Mouse (Mus musculus) CH12.LX (cell line): ENCODE results near the gene Psmg3. TPM values are rescaled to one million over a fixed set of nuclear protein-coding genes. Genes with fewer than 3 reads are reported as not detected.

Experiments
- DNase-seq: peaks from one replicate; pipeline ENCODE4 v3.0.0-alpha.2; 2013; ENCODE audit errors: extremely low read depth
- H3K27ac ChIP-seq: 2 replicates; pipeline ENCODE4 v1.5.1; 2012; ENCODE audit warnings: low read depth, mild to moderate bottlenecking, control low read depth, moderate library complexity; ENCODE audit not compliant: insufficient read depth
- H3K27me3 ChIP-seq: replicated peaks from 2 replicates; pipeline ENCODE3; 2012; ENCODE audit warnings: inconsistent platforms
- H3K36me3 ChIP-seq, 2 experiments: replicated peaks in 1 of 2; 2 replicates each; pipeline versions ENCODE3 to v1.6.1; 2012; ENCODE audit warnings: inconsistent platforms in 1 of 2, low read length in 1 of 2, mild to moderate bottlenecking in 1 of 2, mixed read lengths in 1 of 2, moderate library complexity in 1 of 2; ENCODE audit not compliant: control insufficient read depth in 1 of 2, insufficient read depth in 1 of 2
- H3K4me1 ChIP-seq, 2 experiments: 2 replicates each; pipeline ENCODE4 v1.6.1; 2012; ENCODE audit warnings: inconsistent platforms in 1 of 2, moderate library complexity in 1 of 2; ENCODE audit not compliant: insufficient read depth in 2 of 2, control insufficient read depth in 1 of 2
- H3K4me2 ChIP-seq: 2 replicates; pipeline ENCODE4 v1.6.1; 2012; ENCODE audit warnings: low read depth, mild to moderate bottlenecking, control low read depth; ENCODE audit not compliant: poor library complexity, insufficient read depth, severe bottlenecking
- H3K4me3 ChIP-seq, 3 experiments: fragments of 150-350 bp in 1 of 3; sonication (generic) in 1 of 3; replicated peaks in 1 of 3; 2 replicates each; pipeline versions ENCODE3 to v1.5.1; 2011 to 2012; ENCODE audit warnings: low read depth in 2 of 3, low read length in 2 of 3, mild to moderate bottlenecking in 2 of 3, moderate library complexity in 2 of 3, control low read depth in 1 of 3, improper control_type of control experiment in 1 of 3, inconsistent platforms in 1 of 3, mixed read lengths in 1 of 3; ENCODE audit not compliant: poor library complexity in 1 of 3
- H3K79me2 ChIP-seq: replicated peaks from 2 replicates; pipeline ENCODE4 v1.6.1; 2012; ENCODE audit warnings: mild to moderate bottlenecking, moderate library complexity; ENCODE audit not compliant: control insufficient read depth, poor library complexity, insufficient read depth, severe bottlenecking; ENCODE audit errors: extremely low read depth
- H3K9ac ChIP-seq: 2 replicates; pipeline ENCODE4 v1.6.1; 2012; ENCODE audit warnings: low read depth, mild to moderate bottlenecking, control low read depth, moderate library complexity; ENCODE audit not compliant: insufficient read depth
- H3K9me3 ChIP-seq: replicated peaks from 2 replicates; pipeline ENCODE3; 2012; ENCODE audit warnings: low read length, inconsistent platforms, mixed read lengths
- CTCF ChIP-seq, 2 experiments: IDR thresholded peaks in 1 of 2; conservative IDR thresholded peaks in 1 of 2; 2 replicates each; pipeline ENCODE4 v1.5.1; 2011 to 2012; ENCODE audit warnings: low read depth in 2 of 2, low read length in 2 of 2, improper control_type of control experiment in 1 of 2, inconsistent platforms in 1 of 2, mild to moderate bottlenecking in 1 of 2, moderate library complexity in 1 of 2
- ELF1 ChIP-seq: IDR thresholded peaks from 2 replicates; pipeline ENCODE4 v1.6.1; 2014; ENCODE audit warnings: low read depth, mild to moderate bottlenecking, inconsistent platforms, low read length, improper control_type of control experiment
- ETS1 ChIP-seq: conservative IDR thresholded peaks from 2 replicates; pipeline ENCODE4 v1.6.1; 2012; ENCODE audit warnings: low read depth, mild to moderate bottlenecking, inconsistent platforms, low read length, improper control_type of control experiment, moderate library complexity
- GABPA ChIP-seq: IDR thresholded peaks from 2 replicates; pipeline ENCODE4 v1.6.1; 2012; ENCODE audit warnings: low read depth, low read length, improper control_type of control experiment, inconsistent platforms; ENCODE audit not compliant: insufficient replicate concordance
- HCFC1 ChIP-seq: IDR thresholded peaks from 2 replicates; pipeline ENCODE4 v1.6.1; 2012; ENCODE audit warnings: low read depth, mild to moderate bottlenecking, inconsistent platforms, low read length, improper control_type of control experiment
- KAT2A ChIP-seq: IDR thresholded peaks from 2 replicates; pipeline ENCODE4 v1.6.1; 2012; ENCODE audit warnings: low read length, improper control_type of control experiment, inconsistent platforms; ENCODE audit not compliant: insufficient replicate concordance
- MAFK ChIP-seq: IDR thresholded peaks from 2 replicates; pipeline ENCODE4 v1.6.1; 2011; ENCODE audit warnings: low read length, improper control_type of control experiment; ENCODE audit not compliant: insufficient replicate concordance
- MAZ ChIP-seq: IDR thresholded peaks from 2 replicates; pipeline ENCODE4 v1.6.1; 2012; ENCODE audit warnings: low read depth, mild to moderate bottlenecking, inconsistent platforms, low read length, improper control_type of control experiment, moderate library complexity
- POLR2A ChIP-seq: IDR thresholded peaks from 2 replicates; pipeline ENCODE4 v1.6.1; 2011; ENCODE audit warnings: low read depth, mild to moderate bottlenecking, improper control_type of control experiment, low read length
- POLR2AphosphoS2 ChIP-seq: IDR thresholded peaks from 2 replicates; pipeline ENCODE4 v1.6.1; 2011; ENCODE audit warnings: low read depth, low read length, improper control_type of control experiment
- SIN3A ChIP-seq: IDR thresholded peaks from 2 replicates; pipeline ENCODE4 v1.6.1; 2012; ENCODE audit warnings: low read length, improper control_type of control experiment, inconsistent platforms
- SMC3 ChIP-seq: IDR thresholded peaks from 2 replicates; pipeline ENCODE4 v1.6.1; 2011; ENCODE audit warnings: low read depth, low read length, improper control_type of control experiment
- TBP ChIP-seq: conservative IDR thresholded peaks from 2 replicates; pipeline ENCODE4 v1.6.1; 2011; ENCODE audit warnings: low read depth, low read length, improper control_type of control experiment
- TCF12 ChIP-seq: IDR thresholded peaks from 2 replicates; pipeline ENCODE4 v1.6.1; 2014; ENCODE audit warnings: low read depth, mild to moderate bottlenecking, inconsistent platforms, low read length, improper control_type of control experiment
- USF1 ChIP-seq: IDR thresholded peaks from 2 replicates; pipeline ENCODE4 v1.6.1; 2014; ENCODE audit warnings: low read depth, mild to moderate bottlenecking, inconsistent platforms, low read length, improper control_type of control experiment
- USF2 ChIP-seq: conservative IDR thresholded peaks from 2 replicates; pipeline ENCODE4 v1.6.1; 2011; ENCODE audit warnings: low read depth, low read length, improper control_type of control experiment
- ZC3H11A ChIP-seq: IDR thresholded peaks from 2 replicates; pipeline ENCODE4 v1.6.1; 2012; ENCODE audit warnings: low read depth, mild to moderate bottlenecking, inconsistent platforms, low read length, improper control_type of control experiment
- ZMIZ1 ChIP-seq: IDR thresholded peaks from 2 replicates; pipeline ENCODE4 v1.6.1; 2012; ENCODE audit warnings: low read depth, mild to moderate bottlenecking, inconsistent platforms, low read length, improper control_type of control experiment
- dilution Hi-C: fragments of 300-500 bp; cut with MboI; formaldehyde crosslinking; loops from 2 replicates; pipeline ENCODE4 v1.14.3; 2020; ENCODE audit warnings: low sequenced_read_pairs; ENCODE audit not compliant: extremely low pct_unique_long_range_greater_than_20kb, extremely low pct_ligation_motif_present
- in situ Hi-C: fragments of 300-500 bp; cut with MboI; formaldehyde crosslinking; loops from 3 replicates; pipeline ENCODE4 v1.14.3; 2019; ENCODE audit warnings: low sequenced_read_pairs, low pct_ligation_motif_present, low pct_unique_long_range_greater_than_20kb, mixed read lengths
- polyA plus RNA-seq: library from polyadenylated mRNA; unstranded; fragments of >175 nt; gene quantifications from 2 replicates; pipeline ENCODE4 v1.2.1, GENCODE M21; 2012; ENCODE audit warnings: low read depth; ENCODE audit not compliant: insufficient read length
- total RNA-seq, 2 experiments: library from RNA; depleted of rRNA; stranded (reverse); fragments of 300-350 nt in 1 of 2; fragments of >200 nt in 1 of 2; gene quantifications; 2 replicates each; pipeline ENCODE4 v1.2.3; 2012 to 2014

The Psmg3 gene
- total and polyA plus RNA-seq, 3 experiments = 43.5 to 101 (median 57.3) TPM

DNA sequence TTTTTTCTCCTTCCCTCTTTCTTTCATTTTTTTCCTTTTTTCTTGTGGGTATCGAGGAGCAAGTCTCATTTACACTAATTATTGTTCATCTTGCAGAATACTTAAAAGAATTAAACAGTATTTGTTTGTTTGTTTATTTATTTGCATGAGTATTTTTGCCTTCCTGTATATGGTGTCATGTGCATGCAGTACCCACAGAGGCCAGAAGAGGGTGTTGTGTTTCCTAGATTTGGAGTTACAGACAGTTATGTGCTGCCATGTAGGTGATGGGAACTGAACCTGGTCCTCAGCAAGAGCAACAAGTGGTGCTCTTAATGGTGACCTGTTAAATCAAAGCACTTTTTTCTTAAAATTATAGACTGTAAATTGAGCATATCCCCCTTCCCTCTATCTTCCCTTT is 908 bp upstream of the Psmg3 start:
- dilution Hi-C loops = no loop called here
- peaks cover 13% of the 10 kb centered on the region for H3K79me2 ChIP-seq
- no peak overlapping the region for H3K4me3 ChIP-seq
- in situ Hi-C loops = loop anchor here (25.0 kb wide), 1 partner anchor 460 kb away; no protein-coding TSS in a partner anchor
- peaks cover 2% of the 10 kb centered on the region for H3K9me3 ChIP-seq
- H3K36me3 ChIP-seq = peaks cover 19 to 28% of the 10 kb centered on the region in 2 experiments
- peaks cover 5 to 35% of the 10 kb centered on the region in 2 experiments; a peak in 3 of 4 replicates for H3K4me1 ChIP-seq
- no peak overlapping the region for H3K4me2 ChIP-seq
- peak; percentile 33 for DNase-seq
- H3K9ac ChIP-seq = no peak overlapping the region
- no peaks in the 10 kb centered on the region for H3K27me3 ChIP-seq
- no peak for TF ChIP-seq HCFC1
- TF ChIP-seq CTCF (conservative IDR thresholded peaks at IDR 0.05 in 1 of 2, IDR thresholded peaks at IDR 0.05 in 1 of 2; ENCODE audit: low read depth in 2 of 2, low read length in 2 of 2) = peak; percentile 36 to 38; a peak in 3 of 4 replicates
- TF ChIP-seq, all 38 proteins: peak for 1
- no peak overlapping the region for H3K27ac ChIP-seq

DNA sequence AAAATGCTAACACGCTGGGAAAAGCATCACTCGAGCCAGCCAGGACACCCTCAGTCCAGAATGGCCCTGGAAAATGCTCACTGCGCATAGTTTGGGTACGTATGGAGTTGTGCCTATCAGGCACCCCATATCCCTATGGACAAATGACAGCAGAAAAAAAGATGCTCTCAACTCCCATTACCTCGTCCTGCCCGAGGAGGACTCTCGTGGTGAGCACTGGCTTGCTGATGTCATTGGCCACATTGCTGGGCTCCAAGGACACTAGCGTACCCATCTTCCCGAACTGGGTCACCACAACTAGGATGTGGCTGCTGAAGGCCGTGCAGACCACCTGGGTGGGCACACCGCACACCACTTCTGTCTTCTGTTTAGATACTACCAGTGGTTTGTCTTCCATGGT is 738 bp downstream of the Psmg3 start:
- Histone ChIP-seq H3K9ac (peak overlapping the region; percentile 75), H3K4me2 (peak overlapping the region; percentile 65), H3K79me2 (peaks cover 13% of the 10 kb centered on the region), H3K9me3 (peaks cover 2% of the 10 kb centered on the region), H3K36me3 (peaks cover 31 to 45% of the 10 kb centered on the region in 2 experiments), H3K4me1 (peaks cover 2 to 22% of the 10 kb centered on the region in 2 experiments; a peak in 2 of 4 replicates), H3K4me3 (peak overlapping the region; percentile 71 to 98 (median 94)), H3K27me3 (no peaks in the 10 kb centered on the region), H3K27ac (no peak overlapping the region)
- DNase-seq = no peak
- TF ChIP-seq ETS1 = no peak
- TF ChIP-seq KAT2A = no peak
- no peak for TF ChIP-seq TCF12
- no peak for TF ChIP-seq POLR2A
- no peak for TF ChIP-seq SMC3
- TF ChIP-seq GABPA = no peak
- TF ChIP-seq POLR2AphosphoS2 = no peak
- TF ChIP-seq TBP = no peak
- no peak for TF ChIP-seq HCFC1
- TF ChIP-seq ZC3H11A = no peak
- TF ChIP-seq SIN3A = no peak
- TF ChIP-seq MAZ = no peak
- no peak for TF ChIP-seq ZMIZ1
- no peak for TF ChIP-seq USF2
- no peak for TF ChIP-seq MAFK
- TF ChIP-seq ELF1 = no peak
- no peak for TF ChIP-seq USF1
- in situ Hi-C loops = loop anchor here (25.0 kb wide), 1 partner anchor 461 kb away; no protein-coding TSS in a partner anchor
- dilution Hi-C loops = no loop called here
